26 mouse cellular contexts compared by ENCODE assay signal in the genomic region with DNA sequence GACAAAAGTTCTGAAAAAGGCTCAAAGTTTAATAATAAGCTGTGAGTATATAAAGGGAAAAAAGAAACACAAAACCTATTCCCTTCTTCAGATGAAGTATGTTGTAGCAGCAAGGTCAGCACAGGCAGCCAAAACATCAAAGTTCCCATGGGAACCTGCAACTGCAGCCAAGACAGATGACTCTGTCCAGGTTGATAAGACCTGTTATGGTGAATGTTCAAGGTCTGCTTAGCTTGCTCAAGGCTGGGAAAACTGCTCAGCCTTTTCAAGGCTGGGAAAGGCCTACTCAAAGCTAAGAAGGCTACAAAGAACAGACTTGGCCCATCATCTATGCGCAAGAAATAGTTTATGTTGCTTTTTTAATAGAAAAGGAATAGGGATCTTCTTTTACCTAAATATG.
DNase-seq lines count a peak whose midpoint lies in the region; ATAC-seq and TF ChIP-seq lines count a peak whose summit lies in the region.
"Had no signal": no experiment of that assay in that cellular context is flagged by ENCODE, and none has a peak within 500 bp of the region (broad histone marks: within the 10 kb centered on the region; RNA-seq: fewer than 3 reads in every experiment).

No protein-coding gene starts in this region.

- DNase-seq in adrenal gland, adult (ENCODE audit: inconsistent age in 2 of 2, low spot score in 1 of 2): peak; percentile 63 to 65
- no peak for DNase-seq in adrenal gland, adult 18-20 months (ENCODE audit: low spot score in 2 of 2)
- peak; percentile 1 to 14 for DNase-seq in heart, postnatal 10 days
- DNase-seq in heart, embryonic 10.5 days (ENCODE audit: low spot score): no peak
- peak; percentile 39 for DNase-seq in testis, postnatal 14 days (ENCODE audit: low spot score)
- no peak for DNase-seq in testis, postnatal 10 days (ENCODE audit: low spot score)
- peak; percentile 33 to 41 for DNase-seq in adrenal gland, postnatal 36 days
- DNase-seq in forebrain, postnatal 0 days: no peak
- DNase-seq: cerebellum, adult 11-12 months; cerebellum, adult 8-10 months; cerebellum, postnatal 10 days; cerebellum, postnatal 36 days; embryo, embryonic 11 days; gastrocnemius, postnatal 14 days; heart, postnatal 36 days; kidney, adult 11 months had no signal

- H3K9ac ChIP-seq in forebrain, postnatal 0 days: no peak overlapping the region
- H3K9ac ChIP-seq: embryonic facial prominence, embryonic 13.5 days; forebrain, embryonic 12.5 days; forebrain, embryonic 15.5 days; hindbrain, embryonic 13.5 days; intestine, embryonic 15.5 days had no signal

- no peaks in the 10 kb centered on the region for H3K4me1 ChIP-seq in heart, embryonic 10.5 days
- no peaks in the 10 kb centered on the region for H3K4me1 ChIP-seq in forebrain, postnatal 0 days (ENCODE audit: insufficient read depth)
- H3K4me1 ChIP-seq: embryonic facial prominence, embryonic 10.5 days; embryonic facial prominence, embryonic 13.5 days; forebrain, embryonic 12.5 days; forebrain, embryonic 15.5 days; hindbrain, embryonic 10.5 days; hindbrain, embryonic 13.5 days; intestine, embryonic 15.5 days had no signal

- no peaks in the 10 kb centered on the region for H3K27me3 ChIP-seq in heart, embryonic 10.5 days (ENCODE audit: insufficient read depth, poor library complexity, severe bottlenecking)
- no peaks in the 10 kb centered on the region for H3K27me3 ChIP-seq in forebrain, postnatal 0 days (ENCODE audit: insufficient read depth, low read length)
- H3K27me3 ChIP-seq: embryonic facial prominence, embryonic 13.5 days; forebrain, embryonic 12.5 days; forebrain, embryonic 15.5 days; hindbrain, embryonic 13.5 days; intestine, embryonic 15.5 days had no signal

- H3K27ac ChIP-seq in heart, embryonic 10.5 days: no peak overlapping the region
- no peak overlapping the region for H3K27ac ChIP-seq in forebrain, postnatal 0 days (ENCODE audit: low read depth, low read length)
- H3K27ac ChIP-seq: embryonic facial prominence, embryonic 10.5 days; embryonic facial prominence, embryonic 13.5 days; forebrain, embryonic 12.5 days; forebrain, embryonic 15.5 days; hindbrain, embryonic 10.5 days; hindbrain, embryonic 13.5 days; intestine, embryonic 15.5 days had no signal

- intact Hi-C loops in heart, postnatal 10 days (cut with DNase I): no loop called here

- H3K4me2 ChIP-seq in forebrain, postnatal 0 days (ENCODE audit: low read depth): no peak overlapping the region
- H3K4me2 ChIP-seq: embryonic facial prominence, embryonic 13.5 days; forebrain, embryonic 12.5 days; forebrain, embryonic 15.5 days; hindbrain, embryonic 13.5 days; intestine, embryonic 15.5 days had no signal

- no peaks in the 10 kb centered on the region for H3K36me3 ChIP-seq in heart, embryonic 10.5 days
- H3K36me3 ChIP-seq in forebrain, postnatal 0 days (ENCODE audit: insufficient read depth): no peaks in the 10 kb centered on the region
- H3K36me3 ChIP-seq: embryonic facial prominence, embryonic 10.5 days; embryonic facial prominence, embryonic 13.5 days; forebrain, embryonic 12.5 days; forebrain, embryonic 15.5 days; hindbrain, embryonic 10.5 days; hindbrain, embryonic 13.5 days; intestine, embryonic 15.5 days had no signal

- ATAC-seq in forebrain, postnatal 0 days: no peak
- ATAC-seq: activated CD4-positive, CD25-positive, alpha-beta regulatory T cell, adult 4 months; forebrain, embryonic 15.5 days; hindbrain, embryonic 16.5 days; intestine, embryonic 15.5 days had no signal

- no peaks in the 10 kb centered on the region for H3K9me3 ChIP-seq in heart, embryonic 10.5 days
- no peaks in the 10 kb centered on the region for H3K9me3 ChIP-seq in forebrain, postnatal 0 days (ENCODE audit: low read length)
- H3K9me3 ChIP-seq: embryonic facial prominence, embryonic 10.5 days; embryonic facial prominence, embryonic 13.5 days; forebrain, embryonic 12.5 days; forebrain, embryonic 15.5 days; hindbrain, embryonic 10.5 days; hindbrain, embryonic 13.5 days; intestine, embryonic 15.5 days had no signal

- 94% methylated on average over 1 of the region's 1 CpGs for WGBS in heart, embryonic 10.5 days
- WGBS in forebrain, postnatal 0 days: 96% methylated on average over 1 of the region's 1 CpGs

- TF ChIP-seq CTCF in forebrain, postnatal 0 days (IDR thresholded peaks at IDR 0.05; ENCODE audit: low read depth): no peak

- H3K4me3 ChIP-seq in heart, embryonic 10.5 days: no peak overlapping the region
- H3K4me3 ChIP-seq in forebrain, postnatal 0 days (ENCODE audit: low read depth, low read length): no peak overlapping the region
- H3K4me3 ChIP-seq: embryonic facial prominence, embryonic 10.5 days; embryonic facial prominence, embryonic 13.5 days; erythroblast, embryonic 14.5 days; forebrain, embryonic 12.5 days; forebrain, embryonic 15.5 days; hindbrain, embryonic 10.5 days; hindbrain, embryonic 13.5 days; intestine, embryonic 15.5 days had no signal

Comparison
In these comparisons a context has a peak if more than half of its experiments do, and no peak if none do; other contexts are left out.
1. DNase-seq: peak in adrenal gland, adult (2 of 2), heart, postnatal 10 days (2 of 2), testis, postnatal 14 days (single experiment) and adrenal gland, postnatal 36 days (2 of 2); none in adrenal gland, adult 18-20 months (0 of 2), heart, embryonic 10.5 days (single experiment), testis, postnatal 10 days (single experiment) and forebrain, postnatal 0 days (single experiment).